Mouse (Mus musculus) adrenal gland, postnatal 25 days (tissue): ENCODE data around the gene 2510009E07Rik. TPM values are rescaled to one million over a fixed set of nuclear protein-coding genes. Genes with fewer than 3 reads are reported as not detected.
A peak's percentile ranks its signal among the peaks of the same experiment; 100 is the strongest.

Experiments used
- DNase-seq: peaks from one replicate; pipeline ENCODE4 v3.0.0; 2021; ENCODE audit warnings: mixed read lengths
- long read RNA-seq: library from polyadenylated mRNA; stranded (forward); transcript quantifications from one replicate; pipeline ENCODE4 v2.0.0, GENCODE M21; 2021
- total RNA-seq: library from RNA; stranded (reverse); gene quantifications from 2 replicates; pipeline ENCODE4 v1.2.3, GENCODE M21; 2021

Gene 2510009E07Rik
- total RNA-seq, result 16.2 and 24.8 TPM in 2 replicates
- long read RNA-seq, full-length matches to known transcripts, result 4 of 9 reads
- long read RNA-seq, partial matches to known transcripts, result 0 of 9 reads
- long read RNA-seq, other reads (novel, unspliced or antisense), result 5 of 9 reads

DNA sequence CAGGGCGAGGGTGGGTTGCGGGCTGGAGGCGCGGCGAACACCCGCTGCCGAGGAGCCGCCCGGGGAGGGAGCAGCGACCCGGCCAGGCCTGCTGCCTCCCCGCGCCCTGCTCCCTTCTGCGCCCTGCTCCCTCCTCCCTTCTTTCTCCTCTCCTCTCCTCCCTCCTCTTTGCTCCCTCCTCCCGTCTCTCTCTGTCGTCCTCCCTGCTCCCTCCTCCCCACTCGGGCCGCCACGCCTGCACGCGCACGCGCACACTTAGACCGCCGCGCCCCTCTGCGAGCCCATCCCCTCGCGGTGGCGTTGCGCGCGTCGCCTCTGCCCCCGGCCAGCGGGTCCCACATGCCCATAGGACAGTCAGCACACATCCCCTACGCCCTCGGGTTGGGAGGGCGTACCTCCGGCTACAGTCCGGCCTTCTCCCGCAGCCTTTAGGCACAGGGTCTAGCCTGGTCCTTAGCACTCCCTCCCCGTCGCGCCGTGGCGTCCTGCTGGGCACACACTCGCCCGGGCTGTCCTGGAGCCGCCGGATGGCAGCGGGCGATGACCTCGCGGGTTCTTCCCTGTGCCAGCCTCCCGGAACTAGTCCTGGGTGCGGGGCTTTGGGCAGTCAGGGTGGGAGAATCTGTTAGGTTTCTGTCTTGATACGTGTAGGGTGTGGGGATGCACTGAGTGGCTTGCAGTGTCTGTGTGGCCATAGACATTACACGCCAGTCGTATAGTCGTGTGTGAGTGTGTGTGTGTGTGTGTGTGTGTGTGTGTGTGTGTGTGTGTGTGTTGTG is at the start of gene 2510009E07Rik:
Gene 2510009E07Rik, minus strand, starts transcription at position 203 of the 779 bp plus-strand sequence.
- DNase-seq, result peak; percentile 92

GRCm38 (mm10) chr16:21743401-21743800 is 48.9 kb upstream of the 2510009E07Rik start:
- no peak for DNase-seq

DNA sequence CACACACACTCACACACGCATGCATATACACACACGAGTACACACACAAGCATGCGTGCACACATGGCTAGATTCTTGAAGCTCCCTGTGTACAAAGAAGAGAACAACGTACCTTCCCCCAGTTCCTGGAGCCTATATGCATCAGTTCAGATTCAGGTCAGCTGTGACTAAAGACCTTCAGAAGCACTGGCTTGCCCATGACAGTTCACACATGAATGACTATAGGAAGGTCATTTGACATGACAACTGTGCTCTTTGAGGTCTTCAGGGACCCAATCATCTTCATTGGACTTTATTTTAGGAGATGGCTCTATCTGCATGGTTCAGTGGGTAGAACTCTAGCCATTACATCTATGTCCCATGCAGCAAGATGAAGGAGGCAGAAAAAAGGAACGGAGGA is 48.4 kb upstream of the 2510009E07Rik start:
- DNase-seq, result no peak

GRCm38 (mm10) chr16:21742191-21742870 is 47.9 kb upstream of the 2510009E07Rik start:
- no peak for DNase-seq

GRCm38 (mm10) chr16:21741542-21741941 is 47.1 kb upstream of the 2510009E07Rik start:
- DNase-seq, result no peak

- no peak for DNase-seq
Observed at GRCm38 (mm10) chr16:21735638-21736037, 41.2 kb upstream of the 2510009E07Rik start.

DNA sequence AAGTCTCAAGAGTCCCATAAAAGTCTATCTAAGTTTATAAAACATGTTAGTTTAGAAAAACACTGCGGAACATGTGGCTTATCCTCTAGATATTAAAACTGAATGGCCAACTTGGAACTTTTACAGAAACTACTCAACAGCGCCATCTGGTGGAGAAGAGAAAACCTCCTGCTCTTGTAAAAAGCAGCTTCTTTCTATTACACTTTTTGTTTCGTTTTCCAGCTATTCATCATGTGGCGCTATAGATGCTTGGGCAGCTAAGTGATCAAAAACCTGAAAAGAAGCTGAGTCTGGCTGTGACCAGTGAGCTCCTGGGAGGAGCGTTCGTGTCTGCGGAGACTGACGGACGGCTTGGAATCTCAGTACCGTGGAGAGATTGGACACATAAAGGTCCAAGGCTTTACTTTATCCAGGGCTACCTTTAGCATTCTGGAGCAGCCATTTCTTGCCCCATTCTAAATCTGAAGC is 33.5 kb upstream of the 2510009E07Rik start:
- DNase-seq, result peak; percentile 58

- DNase-seq, result no peak
Observed at GRCm38 (mm10) chr16:21727421-21727820, 33.0 kb upstream of the 2510009E07Rik start.

- DNase-seq, result no peak
Observed at GRCm38 (mm10) chr16:21724261-21724660, 29.8 kb upstream of the 2510009E07Rik start.

- no peak for DNase-seq
Observed at GRCm38 (mm10) chr16:21719770-21720169, 25.3 kb upstream of the 2510009E07Rik start.

DNA sequence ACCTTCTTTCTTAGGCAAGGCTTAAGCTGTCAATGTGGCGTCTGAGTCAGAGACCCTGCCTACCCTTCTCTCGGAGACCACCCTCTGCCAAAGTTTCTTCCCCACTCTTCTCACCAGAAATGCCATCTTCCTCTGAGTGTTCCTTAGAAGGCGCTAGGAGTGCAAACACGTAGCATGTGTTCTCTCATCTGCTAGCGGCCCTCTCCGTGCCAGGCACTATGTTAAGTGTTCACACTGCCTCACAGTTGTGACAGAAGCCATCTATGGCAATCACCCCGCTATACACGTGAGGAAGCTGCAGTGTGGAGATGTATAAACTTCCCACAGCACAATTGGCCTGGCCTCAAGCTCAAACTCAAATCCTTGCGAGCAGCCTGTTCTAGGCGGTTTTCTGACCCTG is 20.1 kb upstream of the 2510009E07Rik start:
- no peak for DNase-seq

GRCm38 (mm10) chr16:21710321-21710720 is 15.9 kb upstream of the 2510009E07Rik start:
- DNase-seq, result no peak

- no peak for DNase-seq
Observed at GRCm38 (mm10) chr16:21704691-21705090, 10.2 kb upstream of the 2510009E07Rik start.

DNA sequence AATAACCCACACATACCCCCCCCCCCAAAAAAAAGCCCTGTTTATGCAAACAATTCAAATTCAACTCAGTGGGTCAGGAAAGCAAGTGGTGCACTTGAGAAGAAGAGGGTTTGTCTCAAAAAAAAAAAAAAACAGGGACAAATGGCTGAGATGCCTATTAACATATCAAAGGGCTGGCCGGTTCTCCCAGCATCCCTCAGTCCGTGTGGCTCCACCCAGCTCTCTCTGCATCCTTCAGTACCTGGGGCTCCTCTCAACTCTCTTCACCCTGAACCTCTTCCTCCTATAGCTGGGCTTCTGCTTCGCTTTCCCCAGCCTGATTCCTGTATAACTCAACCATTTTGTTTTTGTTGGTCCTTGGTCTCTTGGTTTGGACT is 7.8 kb upstream of the 2510009E07Rik start:
- no peak for DNase-seq

DNA sequence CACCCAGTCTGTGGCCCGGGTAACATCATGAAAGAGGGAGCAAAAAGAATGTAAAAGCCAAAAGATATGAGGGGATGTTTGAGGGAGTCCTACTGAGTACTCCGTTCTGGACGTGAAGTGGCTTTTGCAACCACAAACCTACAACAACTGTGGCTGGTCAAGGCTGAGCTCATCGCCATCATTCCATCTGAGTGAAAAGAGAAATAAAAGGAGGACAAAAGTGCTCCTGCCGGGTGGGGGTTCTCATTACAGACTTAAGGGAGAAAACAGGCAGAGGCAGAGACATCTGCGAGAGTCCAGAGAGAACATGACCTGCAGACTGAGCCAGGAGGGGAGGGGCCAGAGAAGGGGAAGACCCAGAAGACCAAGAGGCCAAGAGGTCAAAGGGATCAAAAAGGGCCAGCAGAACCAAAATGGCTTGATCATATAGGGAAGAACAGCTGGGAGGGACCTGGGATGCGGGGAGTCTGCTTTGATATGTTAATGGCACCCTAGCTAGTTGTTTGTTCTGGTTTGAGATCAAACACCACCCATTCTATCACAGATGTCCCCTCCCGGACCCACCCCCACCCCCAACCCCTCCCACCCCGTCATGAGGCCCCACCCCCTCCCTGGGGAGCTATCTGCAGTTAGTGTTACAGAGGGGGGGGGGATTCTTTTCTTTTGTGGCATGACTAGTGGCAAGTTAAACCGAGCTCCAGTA is 7.3 kb upstream of the 2510009E07Rik start:
- no peak for DNase-seq

- DNase-seq, result no peak
Observed at GRCm38 (mm10) chr16:21698136-21698535, 3.7 kb upstream of the 2510009E07Rik start.

- DNase-seq, result no peak
Observed at GRCm38 (mm10) chr16:21696946-21697345, 2.5 kb upstream of the 2510009E07Rik start.

- peak; percentile 35 for DNase-seq
Observed at GRCm38 (mm10) chr16:21695242-21695578, 745 bp upstream of the 2510009E07Rik start.

DNA sequence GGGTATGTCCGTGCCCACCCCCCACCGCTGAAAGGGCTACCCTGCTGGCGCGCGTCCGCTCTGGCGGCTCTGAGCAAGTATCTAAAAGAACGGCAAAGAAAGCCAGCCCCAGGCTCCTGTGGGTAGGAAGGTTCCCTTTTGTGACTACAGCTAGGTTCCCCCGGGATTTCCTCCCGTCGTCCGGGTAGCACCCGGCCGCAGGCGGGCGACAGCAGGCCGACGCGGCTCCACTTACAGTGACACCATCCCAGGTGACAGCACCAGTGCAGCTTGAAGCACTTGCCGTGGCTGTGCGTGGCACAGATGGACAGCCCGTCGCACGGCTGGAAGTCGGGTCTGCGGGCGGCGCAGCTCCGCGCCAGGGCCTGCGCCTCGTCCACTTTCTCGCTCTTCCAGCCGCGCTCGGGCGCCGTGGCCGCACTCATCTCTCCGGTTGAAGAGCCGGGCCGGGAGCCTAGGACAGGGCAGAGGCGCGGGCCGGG is 443 bp downstream of the 2510009E07Rik start:
- DNase-seq, result peak; percentile 59

- DNase-seq, result no peak
Observed at GRCm38 (mm10) chr16:21690216-21690755, 4.2 kb downstream of the 2510009E07Rik start.

DNA sequence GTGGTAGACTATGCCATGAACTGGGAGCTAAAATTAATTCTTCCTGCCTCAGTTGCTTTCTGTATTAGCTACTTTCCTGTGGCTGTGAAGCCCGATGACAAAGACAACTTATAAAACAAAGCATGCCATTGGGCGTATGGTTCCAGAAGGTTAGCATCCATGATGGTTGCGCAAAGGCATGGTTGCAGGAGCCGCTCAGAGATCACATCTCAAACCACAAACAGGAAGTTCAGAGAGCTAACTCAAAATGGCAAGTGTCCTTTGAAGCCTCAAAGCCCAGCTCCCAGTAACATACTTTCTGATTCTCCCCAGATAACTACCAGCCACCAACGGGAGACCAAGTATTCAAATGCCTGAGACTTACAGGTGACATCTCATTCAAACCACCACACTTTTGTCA is 5.3 kb downstream of the 2510009E07Rik start:
- no peak for DNase-seq

DNA sequence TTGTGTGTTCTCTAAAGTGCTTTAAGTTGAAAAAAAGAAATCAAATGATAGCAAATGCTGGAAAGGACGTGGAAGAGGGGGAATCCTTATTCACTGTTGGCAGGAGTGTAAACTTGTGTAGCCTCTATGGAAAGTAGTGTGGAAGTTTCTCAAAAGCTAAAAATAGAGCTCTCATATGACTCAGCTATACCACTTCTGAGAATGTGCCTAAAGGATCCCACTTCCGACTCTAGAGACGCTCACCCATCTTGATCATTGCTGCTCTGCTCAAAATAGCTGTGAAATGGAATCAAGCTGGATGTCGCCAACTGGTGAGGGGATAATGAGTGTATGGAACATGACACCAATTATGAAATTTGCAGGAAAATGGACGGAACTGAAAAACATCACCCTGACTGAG is 7.1 kb downstream of the 2510009E07Rik start:
- DNase-seq, result no peak
